Mouse (Mus musculus) MEL (cell line): ENCODE measurements around the gene Timm8b. TPM values are rescaled to one million over a fixed set of nuclear protein-coding genes. Genes with fewer than 3 reads are reported as not detected.

Source experiments
- DNase-seq: peaks from one replicate; pipeline ENCODE4 v3.0.0; 2011; ENCODE audit warnings: low read depth, low spot score
- H3K27ac ChIP-seq: 2 replicates; pipeline ENCODE4 v1.5.1; 2012; ENCODE audit warnings: low read depth, mild to moderate bottlenecking, control low read depth, low read length, moderate library complexity; ENCODE audit not compliant: control insufficient read depth
- H3K27me3 ChIP-seq, 2 experiments: fragments of 150-350 bp in 1 of 2; sonication (generic) in 1 of 2; 2 replicates each; pipeline ENCODE4 v1.6.1; 2012; ENCODE audit warnings: low read length in 2 of 2, mild to moderate bottlenecking in 2 of 2, improper control_type of control experiment in 1 of 2, moderate library complexity in 1 of 2; ENCODE audit not compliant: insufficient read depth in 2 of 2, control insufficient read depth in 1 of 2
- H3K36me3 ChIP-seq, 2 experiments: 2 replicates each; pipeline ENCODE4 v1.6.1; 2012 to 2014; ENCODE audit warnings: low read length in 2 of 2, improper control_type of control experiment in 1 of 2, inconsistent platforms in 1 of 2, mild to moderate bottlenecking in 1 of 2; ENCODE audit not compliant: insufficient read depth in 2 of 2, control insufficient read depth in 1 of 2
- H3K4me1 ChIP-seq, 2 experiments: fragments of 150-350 bp in 1 of 2; sonication (generic) in 1 of 2; 2 replicates each; pipeline ENCODE4 v1.6.1; 2012; ENCODE audit warnings: low read length in 2 of 2, improper control_type of control experiment in 1 of 2, mild to moderate bottlenecking in 1 of 2; ENCODE audit not compliant: insufficient read depth in 2 of 2, control insufficient read depth in 1 of 2
- H3K4me3 ChIP-seq, 2 experiments: fragments of 150-350 bp in 1 of 2; sonication (generic) in 1 of 2; 2 replicates each; pipeline ENCODE4 v1.5.1; 2012; ENCODE audit warnings: low read depth in 2 of 2, low read length in 2 of 2, mild to moderate bottlenecking in 2 of 2, moderate library complexity in 2 of 2, control low read depth in 1 of 2, improper control_type of control experiment in 1 of 2; ENCODE audit not compliant: control insufficient read depth in 1 of 2, insufficient read depth in 1 of 2
- H3K79me2 ChIP-seq: 2 replicates; pipeline ENCODE4 v1.6.1; 2012; ENCODE audit warnings: mild to moderate bottlenecking, low read length, moderate library complexity; ENCODE audit not compliant: control insufficient read depth, poor library complexity, insufficient read depth
- H3K9ac ChIP-seq: 2 replicates; pipeline ENCODE4 v1.6.1; 2012; ENCODE audit warnings: low read depth, mild to moderate bottlenecking, control low read depth, low read length, moderate library complexity; ENCODE audit not compliant: control insufficient read depth, poor library complexity, severe bottlenecking
- H3K9me3 ChIP-seq: fragments of 150-350 bp; sonication (generic); replicated peaks from 2 replicates; pipeline ENCODE4 v1.6.1; 2012; ENCODE audit warnings: mild to moderate bottlenecking, low read length, improper control_type of control experiment, moderate library complexity; ENCODE audit not compliant: insufficient read depth
- CHD1 ChIP-seq: IDR thresholded peaks from 2 replicates; pipeline ENCODE4 v1.6.1; 2012; ENCODE audit warnings: low read depth, mild to moderate bottlenecking, inconsistent platforms, low read length, improper control_type of control experiment
- CHD2 ChIP-seq: IDR thresholded peaks from 2 replicates; pipeline ENCODE4 v1.6.1; 2011; ENCODE audit warnings: low read length, improper control_type of control experiment
- E2F4 ChIP-seq: IDR thresholded peaks from 2 replicates; pipeline ENCODE4 v1.6.1; 2011; ENCODE audit warnings: low read depth, low read length, improper control_type of control experiment, borderline replicate concordance
- GABPA ChIP-seq: IDR thresholded peaks from 2 replicates; pipeline ENCODE4 v1.6.1; 2012; ENCODE audit warnings: low read depth, mild to moderate bottlenecking, inconsistent platforms, low read length, improper control_type of control experiment, moderate library complexity
- HCFC1 ChIP-seq: IDR thresholded peaks from 2 replicates; pipeline ENCODE4 v1.6.1; 2012; ENCODE audit warnings: low read depth, mild to moderate bottlenecking, inconsistent platforms, low read length, improper control_type of control experiment, moderate library complexity
- JUND ChIP-seq: IDR thresholded peaks from 2 replicates; pipeline ENCODE4 v1.6.1; 2011; ENCODE audit warnings: low read depth, mild to moderate bottlenecking, improper control_type of control experiment, low read length
- KAT2A ChIP-seq: conservative IDR thresholded peaks from 2 replicates; pipeline ENCODE4 v1.6.1; 2012; ENCODE audit warnings: low read depth, low read length, improper control_type of control experiment, inconsistent platforms
- MAX ChIP-seq: IDR thresholded peaks from 2 replicates; pipeline ENCODE4 v1.6.1; 2011; ENCODE audit warnings: low read length, improper control_type of control experiment
- MXI1 ChIP-seq: IDR thresholded peaks from 2 replicates; pipeline ENCODE4 v1.6.1; 2011; ENCODE audit warnings: mild to moderate bottlenecking, low read depth, low read length, improper control_type of control experiment
- MYB ChIP-seq: IDR thresholded peaks from 2 replicates; pipeline ENCODE4 v1.6.1; 2011; ENCODE audit warnings: mild to moderate bottlenecking, low read depth, low read length, improper control_type of control experiment
- NRF1 ChIP-seq: IDR thresholded peaks from 2 replicates; pipeline ENCODE4 v1.6.1; 2014; ENCODE audit warnings: low read depth, mild to moderate bottlenecking, inconsistent platforms, low read length, improper control_type of control experiment, moderate library complexity; ENCODE audit not compliant: poor library complexity, insufficient read depth, severe bottlenecking
- POLR2A ChIP-seq, 2 experiments: IDR thresholded peaks; 2 replicates each; pipeline ENCODE4 v1.6.1; 2011 to 2012; ENCODE audit warnings: low read length in 2 of 2, mild to moderate bottlenecking in 2 of 2, control low read depth in 1 of 2, improper control_type of control experiment in 1 of 2, low read depth in 1 of 2, moderate library complexity in 1 of 2; ENCODE audit not compliant: control insufficient read depth in 1 of 2, insufficient read depth in 1 of 2, poor library complexity in 1 of 2
- POLR2AphosphoS2 ChIP-seq: IDR thresholded peaks from 2 replicates; pipeline ENCODE4 v1.6.1; 2011; ENCODE audit warnings: low read length, improper control_type of control experiment
- RAD21 ChIP-seq: IDR thresholded peaks from 2 replicates; pipeline ENCODE4 v1.6.1; 2011; ENCODE audit warnings: mild to moderate bottlenecking, low read depth, low read length, improper control_type of control experiment
- RCOR1 ChIP-seq: IDR thresholded peaks from 2 replicates; pipeline ENCODE4 v1.6.1; 2012; ENCODE audit warnings: low read depth, mild to moderate bottlenecking, inconsistent platforms, low read length, improper control_type of control experiment
- SIN3A ChIP-seq: IDR thresholded peaks from 2 replicates; pipeline ENCODE4 v1.6.1; 2012; ENCODE audit warnings: low read length, improper control_type of control experiment, inconsistent platforms
- SMC3 ChIP-seq: IDR thresholded peaks from 2 replicates; pipeline ENCODE4 v1.6.1; 2011; ENCODE audit warnings: low read depth, low read length, improper control_type of control experiment
- TAL1 ChIP-seq: IDR thresholded peaks from 2 replicates; pipeline ENCODE4 v1.6.1; 2012; ENCODE audit warnings: mild to moderate bottlenecking, inconsistent platforms, low read length, moderate library complexity, mixed read lengths
- TBP ChIP-seq: IDR thresholded peaks from 2 replicates; pipeline ENCODE4 v1.8.0; 2011; ENCODE audit warnings: low read depth, low read length, improper control_type of control experiment
- UBTF ChIP-seq: IDR thresholded peaks from 2 replicates; pipeline ENCODE4 v1.6.1; 2012; ENCODE audit warnings: low read depth, mild to moderate bottlenecking, inconsistent platforms, low read length, improper control_type of control experiment, moderate library complexity, borderline replicate concordance; ENCODE audit not compliant: insufficient read depth
- USF1 ChIP-seq: IDR thresholded peaks from 2 replicates; pipeline ENCODE4 v1.6.1; 2014; ENCODE audit warnings: low read depth, mild to moderate bottlenecking, inconsistent platforms, low read length, improper control_type of control experiment, moderate library complexity
- polyA plus RNA-seq, 2 experiments: library from polyadenylated mRNA; stranded (reverse) in 1 of 2; unstranded in 1 of 2; fragments of >175 nt in 1 of 2; fragments of >200 nt in 1 of 2; gene quantifications; 2 replicates each; pipeline versions ENCODE4 v1.2.1 to v1.2.4; 2012; ENCODE audit warnings: low replicate concordance in 2 of 2, low read depth in 1 of 2; ENCODE audit not compliant: insufficient read length in 2 of 2, insufficient read depth in 1 of 2, missing spikeins in 1 of 2
- total RNA-seq: library from RNA; depleted of rRNA; stranded (reverse); fragments of 300-350 nt; gene quantifications from 2 replicates; pipeline ENCODE4 v1.2.3, GENCODE M21; 2012

The Timm8b gene
- total and polyA plus RNA-seq, 3 experiments: 129 to 247 TPM; not detected in 1

GRCm38 (mm10) chr9:50634270-50634669 lies 30.6 kb downstream of the Timm8b start:
- H3K9ac ChIP-seq: no peak overlapping the region
- peaks cover 0 to 10% of the 10 kb centered on the region in 2 experiments; a peak in 2 of 4 replicates for H3K4me1 ChIP-seq
- no peak overlapping the region for H3K27ac ChIP-seq
- H3K27me3 ChIP-seq: no peaks in the 10 kb centered on the region
- TF ChIP-seq TBP (no peak), CHD2 (no peak), RCOR1 (no peak), MYB (no peak), SIN3A (no peak), MAX (no peak), UBTF (no peak), NRF1 (no peak), USF1 (no peak), TAL1 (no peak), RAD21 (no peak), POLR2AphosphoS2 (no peak), MXI1 (no peak), CHD1 (no peak), SMC3 (no peak)
- peaks cover 1% of the 10 kb centered on the region for H3K79me2 ChIP-seq
- H3K36me3 ChIP-seq: peaks cover 7% of the 10 kb centered on the region in 2 experiments
- no peaks in the 10 kb centered on the region for H3K9me3 ChIP-seq
- no peak overlapping the region for H3K4me3 ChIP-seq
- DNase-seq: no peak

DNA sequence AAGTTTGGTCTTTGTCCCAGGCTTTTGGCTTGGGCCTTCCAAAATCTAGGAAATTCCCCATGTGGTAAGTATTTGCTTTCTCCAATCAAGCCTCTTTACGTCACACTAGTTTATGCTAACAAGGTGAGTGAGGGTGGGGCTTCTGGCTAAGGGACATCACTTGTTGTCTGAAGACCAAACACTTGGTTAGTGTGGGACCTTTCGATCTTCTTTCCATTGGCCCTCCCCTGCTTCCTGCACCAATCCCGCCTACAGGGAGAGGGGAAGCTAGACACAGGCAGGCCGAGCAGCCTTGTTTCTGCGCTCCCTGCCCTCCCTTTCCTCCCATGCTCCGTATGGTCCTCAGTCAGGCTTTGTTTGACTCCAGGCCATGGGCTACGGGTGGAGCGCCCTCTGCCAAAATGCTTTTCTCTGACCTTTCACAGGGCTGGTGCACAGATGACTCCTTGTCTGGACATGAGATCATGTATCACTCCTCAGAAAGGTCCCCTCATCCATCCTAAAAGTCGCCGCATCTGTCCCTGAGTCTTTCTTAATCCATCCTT lies 43.2 kb downstream of the Timm8b start:
- Histone ChIP-seq H3K4me3 (no peak overlapping the region), H3K27ac (no peak overlapping the region), H3K4me1 (no peaks in the 10 kb centered on the region), H3K27me3 (no peaks in the 10 kb centered on the region), H3K9me3 (no peaks in the 10 kb centered on the region), H3K79me2 (no peaks in the 10 kb centered on the region), H3K36me3 (peaks cover 0 to 30% of the 10 kb centered on the region in 2 experiments; a peak in 3 of 4 replicates), H3K9ac (no peak overlapping the region)
- no peak for DNase-seq
- no peak for TF ChIP-seq MYB
- no peak for TF ChIP-seq JUND
- no peak for TF ChIP-seq TBP
- no peak for TF ChIP-seq NRF1
- TF ChIP-seq KAT2A: no peak
- TF ChIP-seq SIN3A: no peak
- no peak for TF ChIP-seq POLR2AphosphoS2
- no peak for TF ChIP-seq GABPA
- no peak for TF ChIP-seq RAD21
- no peak for TF ChIP-seq CHD2
- no peak for TF ChIP-seq E2F4
- no peak for TF ChIP-seq HCFC1
- TF ChIP-seq RCOR1: no peak
- TF ChIP-seq MAX: no peak
- no peak for TF ChIP-seq POLR2A (IDR thresholded peaks at IDR 0.05; ENCODE audit: control insufficient read depth in 1 of 2, insufficient read depth in 1 of 2, low read depth in 1 of 2, low read length in 2 of 2, poor library complexity in 1 of 2)
